Mouse (Mus musculus): ENCODE measurements around the gene Rap1b.
"Not testable (repeated sequence)": the region's sequence is repeated elsewhere in the genome, so short reads cannot be mapped to it uniquely, and the experiment has no call there.

Gene Rap1b

GRCm38 (mm10) chr10:117845597-117846259, at the start of gene Rap1b:
Gene Rap1b (minus strand): TSS chr10:117846035.
- DNase-seq (ENCODE audit: low read depth, low spot score), result peak; percentile 90

DNA sequence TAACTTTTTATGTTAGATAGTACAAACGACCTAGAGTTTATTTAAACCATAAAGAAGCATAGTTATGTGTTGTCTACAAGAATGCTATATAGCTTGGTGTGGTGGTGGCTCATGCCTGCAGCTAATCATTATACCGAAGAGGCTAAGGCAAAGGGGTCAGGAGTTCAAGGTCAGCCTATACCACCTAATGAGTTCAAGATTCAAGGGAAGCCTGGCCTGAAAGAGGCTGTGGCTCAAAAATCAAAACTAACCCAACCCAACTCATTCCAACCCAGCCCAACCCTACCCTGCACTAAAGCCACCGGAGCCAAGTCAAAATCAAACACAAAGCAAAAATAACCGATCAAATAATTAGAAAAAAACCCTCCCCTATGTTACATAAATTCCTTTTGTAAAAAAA, 49.4 kb upstream of the Rap1b start:
- DNase-seq (ENCODE audit: low read depth, low spot score), result no peak

DNA sequence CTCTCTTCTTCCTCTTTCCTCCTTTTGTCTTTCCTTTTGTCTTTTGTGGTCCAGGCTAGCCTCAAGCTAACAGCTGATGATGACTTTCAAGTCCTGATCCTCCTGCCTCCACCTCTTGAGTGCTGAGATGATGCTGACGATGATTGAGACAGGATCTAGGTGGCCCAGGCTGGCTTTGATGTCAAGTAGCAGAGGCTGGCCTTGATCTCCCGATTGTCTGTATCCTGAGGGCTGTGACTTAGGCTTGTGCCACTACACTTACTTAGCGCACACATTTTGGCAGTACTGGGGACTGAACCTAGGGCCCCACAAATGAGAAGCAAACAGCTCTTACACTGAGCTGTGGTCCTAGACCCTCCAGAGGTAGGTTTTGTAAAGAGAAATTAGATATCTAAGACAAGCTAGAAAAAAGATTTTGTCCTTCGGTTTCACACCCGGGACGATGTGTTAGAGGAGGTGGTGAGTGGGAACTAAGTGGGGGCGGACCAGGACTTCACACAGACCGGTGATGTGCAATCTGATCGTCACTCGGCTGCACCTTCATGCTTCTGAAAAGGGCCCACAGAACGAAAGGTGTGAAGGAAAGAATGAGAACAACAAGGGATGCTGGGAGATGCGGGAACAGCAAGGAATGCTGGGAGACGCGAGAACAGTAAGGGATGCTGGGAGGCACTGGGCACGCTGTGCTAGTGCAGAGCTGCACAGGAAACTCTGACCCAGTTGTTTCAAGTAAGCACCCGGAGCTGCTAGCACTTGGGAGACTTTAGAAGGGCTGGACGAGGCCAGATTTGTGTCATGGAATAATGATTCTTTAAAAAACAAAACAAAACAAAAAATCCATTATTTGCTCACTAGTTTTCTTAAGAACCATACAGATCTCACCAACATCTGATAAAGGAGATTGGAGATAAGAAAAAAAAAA, 48.5 kb upstream of the Rap1b start:
- no peak for DNase-seq (ENCODE audit: low read depth, low spot score)

GRCm38 (mm10) chr10:117893128-117893527, 47.3 kb upstream of the Rap1b start:
- not testable (repeated sequence) for DNase-seq (ENCODE audit: low read depth, low spot score)

GRCm38 (mm10) chr10:117891327-117891726, 45.5 kb upstream of the Rap1b start:
- no peak for DNase-seq (ENCODE audit: low read depth, low spot score)

- DNase-seq (ENCODE audit: low read depth, low spot score), result no peak
These were observed 43.0 kb upstream of the Rap1b start for GRCm38 (mm10) chr10:117888822-117889221.

DNA sequence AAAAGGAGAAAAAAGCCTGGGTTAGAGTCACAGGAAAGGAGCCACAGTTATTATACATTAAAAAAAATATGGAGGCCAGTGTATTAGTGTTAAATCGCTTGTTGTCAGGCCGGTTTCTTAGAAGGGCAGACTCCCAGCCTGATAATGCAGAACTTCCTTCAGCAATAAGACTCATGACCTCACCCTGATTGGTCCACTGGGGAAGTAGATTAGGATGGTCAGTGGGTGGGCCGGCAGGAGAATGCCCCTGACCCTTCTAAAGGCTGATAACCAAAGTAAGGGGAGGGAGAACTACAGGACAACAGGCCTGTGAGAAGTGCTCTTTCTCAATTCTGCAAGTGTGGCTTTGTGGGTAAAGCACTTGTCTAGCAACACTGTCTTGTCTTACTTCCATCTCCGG, 39.5 kb upstream of the Rap1b start:
- DNase-seq (ENCODE audit: low read depth, low spot score), result no peak

DNA sequence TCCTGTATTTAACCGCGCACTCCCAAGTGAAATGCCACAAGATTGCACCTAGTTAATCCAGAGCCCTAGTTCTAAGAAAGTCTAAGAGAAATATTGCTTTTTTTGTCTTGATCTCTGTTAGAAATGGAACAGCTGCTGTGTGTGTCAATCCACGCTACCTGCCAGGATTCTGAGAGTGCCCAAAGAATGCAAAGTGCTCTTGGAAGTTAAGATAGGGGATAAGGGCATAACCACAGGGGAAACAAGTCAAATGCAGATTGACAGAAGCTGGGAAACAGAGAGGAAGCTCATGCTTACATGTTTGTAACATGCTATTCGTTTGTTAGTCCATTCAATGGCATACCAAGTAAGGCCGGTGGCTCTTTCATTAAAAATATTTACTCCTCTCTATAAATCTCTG, 38.9 kb upstream of the Rap1b start:
- DNase-seq (ENCODE audit: low read depth, low spot score), result no peak

- no peak for DNase-seq (ENCODE audit: low read depth, low spot score)
These were observed 37.6 kb upstream of the Rap1b start for GRCm38 (mm10) chr10:117883438-117883837.

DNA sequence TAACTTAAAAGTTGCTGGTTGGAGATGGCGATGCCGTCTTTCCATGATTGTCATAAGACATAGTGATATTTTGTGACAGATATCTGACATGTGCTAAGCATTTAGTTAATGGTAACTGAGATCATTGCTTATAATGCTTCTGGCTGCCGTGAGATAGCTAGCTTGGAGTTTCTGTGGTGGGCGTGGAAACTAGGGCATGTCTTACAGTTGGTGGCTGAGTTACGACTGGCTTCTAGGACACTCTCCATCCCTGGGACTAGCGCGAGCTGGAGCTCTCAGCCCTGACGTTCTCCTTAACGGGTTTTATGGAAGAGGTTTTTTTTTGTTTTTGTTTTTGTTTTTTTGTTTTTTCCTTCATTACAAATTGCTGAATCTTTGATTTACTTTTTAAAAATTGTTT, 32.8 kb upstream of the Rap1b start:
- no peak for DNase-seq (ENCODE audit: low read depth, low spot score)

DNA sequence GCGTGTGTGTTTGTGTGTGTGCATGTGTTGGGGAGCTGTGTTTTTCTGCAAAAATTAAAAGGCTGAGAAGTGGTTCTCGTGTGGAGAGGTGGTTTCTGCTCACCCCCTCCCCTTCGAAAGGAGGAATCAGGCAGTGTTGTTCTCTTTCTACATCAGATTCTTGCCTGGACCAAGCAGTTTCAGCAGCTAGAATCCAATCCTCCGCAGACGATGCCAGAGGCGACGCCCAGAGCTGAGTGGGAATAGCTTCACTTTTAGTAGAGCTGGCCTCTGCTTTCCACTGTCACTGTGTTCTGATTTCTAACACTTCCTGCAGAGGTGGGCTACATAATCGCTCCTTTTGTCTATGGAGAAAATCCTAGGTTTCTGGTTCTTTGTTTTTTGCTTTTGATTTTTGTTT, 31.0 kb upstream of the Rap1b start:
- no peak for DNase-seq (ENCODE audit: low read depth, low spot score)

- DNase-seq (ENCODE audit: low read depth, low spot score), result no peak
These were observed 30.6 kb upstream of the Rap1b start for GRCm38 (mm10) chr10:117876400-117876799.

DNA sequence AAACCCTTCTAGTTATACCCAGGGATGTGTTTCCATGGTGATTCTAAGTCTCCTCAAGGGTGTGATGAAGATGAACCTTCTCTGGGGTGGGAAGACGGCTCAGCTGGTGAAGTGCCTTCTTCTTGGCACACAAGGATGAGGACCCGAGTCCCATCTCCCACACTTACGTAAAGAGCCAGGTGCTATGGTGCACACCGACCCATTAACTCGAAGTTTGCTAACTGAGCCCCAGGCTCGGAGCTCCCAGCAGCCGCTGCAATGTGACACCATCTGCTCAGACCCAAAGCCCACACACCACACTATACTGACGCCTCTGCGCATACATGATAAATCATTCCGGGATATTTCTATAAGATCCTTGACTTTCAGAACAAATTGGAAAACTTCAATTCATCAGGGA, 29.1 kb upstream of the Rap1b start:
- DNase-seq (ENCODE audit: low read depth, low spot score), result no peak

DNA sequence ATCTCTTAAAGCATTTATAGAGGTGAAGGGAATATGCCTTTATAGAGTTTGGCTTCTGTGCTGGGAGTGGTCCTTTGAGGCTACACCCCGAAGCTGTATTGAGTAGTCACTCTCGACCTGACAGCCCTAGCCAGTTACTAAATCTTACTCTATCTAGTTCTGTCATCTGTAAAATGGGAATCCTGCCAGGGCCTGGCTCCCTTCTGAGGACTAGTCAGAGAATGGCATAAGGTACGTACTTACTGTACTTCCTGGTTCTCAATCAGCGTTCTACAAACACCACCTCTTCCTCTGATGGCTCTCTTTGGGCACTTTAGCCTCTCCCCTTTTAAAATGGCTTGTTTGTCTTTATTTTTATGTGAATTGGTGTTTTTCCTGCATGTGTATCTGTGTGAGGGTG, 28.1 kb upstream of the Rap1b start:
- DNase-seq (ENCODE audit: low read depth, low spot score), result no peak

DNA sequence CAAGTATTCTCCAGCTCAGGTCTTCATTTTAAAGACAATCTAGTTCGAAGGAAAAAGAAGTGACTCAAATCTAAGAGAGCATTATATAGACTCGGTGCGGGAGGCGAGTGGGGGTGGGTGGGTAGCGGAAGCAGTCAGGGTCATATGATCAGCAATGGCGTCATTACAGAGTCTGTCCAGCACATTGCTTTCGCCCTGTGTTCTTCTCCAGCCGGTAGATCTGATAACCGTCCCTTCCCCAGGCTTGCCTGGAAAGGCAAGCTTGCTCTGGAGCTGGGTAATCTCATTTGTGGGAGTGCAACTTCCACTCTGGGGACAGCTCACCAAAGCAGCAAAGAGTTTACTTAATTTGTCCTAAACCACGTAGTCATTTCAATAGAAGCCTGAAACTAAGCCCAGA, 26.6 kb upstream of the Rap1b start:
- DNase-seq (ENCODE audit: low read depth, low spot score), result no peak

DNA sequence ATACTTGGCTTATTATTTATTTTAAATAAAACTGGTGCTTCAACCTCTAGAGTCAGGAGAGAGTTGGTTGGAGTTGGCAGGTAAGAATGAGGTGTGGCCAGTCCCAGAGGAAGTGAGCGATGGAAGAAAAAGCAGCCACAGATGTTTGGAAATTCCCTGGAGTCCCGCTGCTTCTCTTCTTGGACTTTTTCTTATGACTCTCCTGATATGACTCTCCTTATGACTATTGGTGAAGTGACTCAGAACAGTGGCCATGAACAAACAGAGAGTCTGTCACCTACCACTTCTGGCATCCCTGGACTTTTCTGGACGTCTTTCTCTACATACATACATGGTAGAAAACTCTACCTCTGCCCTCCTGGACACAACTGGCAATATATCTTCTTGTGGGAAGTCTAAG, 21.5 kb upstream of the Rap1b start:
- no peak for DNase-seq (ENCODE audit: low read depth, low spot score)

GRCm38 (mm10) chr10:117866641-117867040, 20.8 kb upstream of the Rap1b start:
- DNase-seq (ENCODE audit: low read depth, low spot score), result no peak

GRCm38 (mm10) chr10:117864695-117865094, 18.9 kb upstream of the Rap1b start:
- DNase-seq (ENCODE audit: low read depth, low spot score), result no peak

GRCm38 (mm10) chr10:117864251-117864650, 18.4 kb upstream of the Rap1b start:
- no peak for DNase-seq (ENCODE audit: low read depth, low spot score)

GRCm38 (mm10) chr10:117862014-117862580, 16.3 kb upstream of the Rap1b start:
- no peak for DNase-seq (ENCODE audit: low read depth, low spot score)

GRCm38 (mm10) chr10:117860958-117861357, 15.1 kb upstream of the Rap1b start:
- no peak for DNase-seq (ENCODE audit: low read depth, low spot score)

- DNase-seq (ENCODE audit: low read depth, low spot score), result no peak
These were observed 14.5 kb upstream of the Rap1b start for GRCm38 (mm10) chr10:117860361-117860760.

DNA sequence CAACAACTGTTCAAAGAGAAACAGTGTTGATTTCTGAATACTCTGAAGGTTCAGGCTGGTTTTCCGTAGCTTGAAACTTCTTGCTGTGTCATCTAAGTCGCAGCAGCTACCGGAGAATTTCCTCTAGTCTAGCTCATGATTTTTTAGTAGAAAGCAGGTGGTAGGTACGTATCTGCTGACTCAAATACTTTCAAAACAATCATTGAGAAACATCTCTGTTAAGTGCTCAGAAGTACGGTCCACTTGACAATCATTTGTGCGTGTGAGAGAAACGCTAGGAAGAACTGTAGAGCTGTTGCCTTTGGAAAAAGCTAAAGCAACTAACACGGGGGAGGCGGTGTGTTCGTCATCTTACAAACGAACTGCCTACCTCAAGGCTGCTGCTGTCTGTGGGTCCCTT, 14.0 kb upstream of the Rap1b start:
- DNase-seq (ENCODE audit: low read depth, low spot score), result no peak

All from embryo, embryonic 11.5 days (tissue).